ENCODE assay signal across 8 mouse cellular contexts in the genomic region with DNA sequence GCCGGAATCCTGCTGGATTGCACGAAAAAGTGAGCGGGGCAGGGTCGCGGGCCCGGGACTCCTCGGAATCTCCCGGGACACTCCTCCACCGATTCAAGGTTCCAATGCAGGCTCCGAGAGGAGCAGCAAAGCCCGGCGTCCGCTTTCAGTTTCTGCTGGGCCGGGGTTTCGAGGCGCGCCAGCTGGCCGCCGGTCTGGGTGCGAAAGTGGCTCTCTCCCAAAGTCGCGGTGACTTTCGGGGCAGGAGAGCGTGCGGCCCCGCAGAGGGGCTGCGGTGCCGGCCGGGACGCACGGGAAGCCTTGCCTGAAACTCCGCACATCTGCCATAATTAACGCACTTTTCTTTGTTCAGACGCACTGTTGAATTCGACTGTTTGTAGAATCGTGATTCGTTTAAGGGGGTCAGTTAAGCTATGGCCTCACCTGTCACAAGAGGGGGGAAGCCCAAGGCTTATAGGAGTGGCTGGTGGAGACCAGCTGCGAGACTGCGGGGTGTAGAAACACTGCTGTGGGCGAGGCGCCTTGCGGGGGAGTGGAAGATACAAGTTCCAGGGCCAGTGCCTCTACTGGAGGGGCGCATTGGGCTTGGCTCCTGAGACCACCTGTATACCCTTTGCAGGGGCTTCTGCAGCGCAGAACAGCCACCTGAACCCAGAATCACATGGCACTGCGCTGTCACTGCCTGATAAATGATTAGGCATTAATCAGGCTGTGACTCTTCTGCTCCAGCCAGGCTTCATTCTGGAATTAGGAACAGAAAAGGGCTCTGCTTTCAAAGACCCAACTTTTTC. TPM values are rescaled to one million over a fixed set of nuclear protein-coding genes. Genes with fewer than 3 reads are reported as not detected.
A peak's percentile ranks its signal among the peaks of the same experiment; 100 is the strongest.
DNase-seq lines count a peak whose midpoint lies in the region; ATAC-seq and TF ChIP-seq lines count a peak whose summit lies in the region.

No protein-coding gene starts in this region.

- no peaks in the 10 kb centered on the region for H3K9me3 ChIP-seq in MEL (replicated peaks; ENCODE audit: insufficient read depth, low read length)
- no peaks in the 10 kb centered on the region for H3K9me3 ChIP-seq in liver, postnatal 0 days (ENCODE audit: low read length)
- no peaks in the 10 kb centered on the region for H3K9me3 ChIP-seq in stomach, embryonic 15.5 days

- peak overlapping the region; percentile 80 for H3K4me2 ChIP-seq in liver, postnatal 0 days (ENCODE audit: low read depth, low read length)
- peak overlapping the region; percentile 84 for H3K4me2 ChIP-seq in stomach, embryonic 15.5 days

- no peaks in the 10 kb centered on the region for H3K27me3 ChIP-seq in MEL (ENCODE audit: control insufficient read depth in 1 of 2, insufficient read depth in 2 of 2, low read length in 2 of 2)
- H3K27me3 ChIP-seq in liver, postnatal 0 days (ENCODE audit: insufficient read depth, low read length) = no peaks in the 10 kb centered on the region
- H3K27me3 ChIP-seq in stomach, embryonic 15.5 days (replicated peaks) = no peaks in the 10 kb centered on the region

- no peak for TF ChIP-seq RAD21 in MEL (IDR thresholded peaks at IDR 0.05; ENCODE audit: low read depth, low read length)

- peak overlapping the region; percentile 97 for H3K9ac ChIP-seq in MEL (ENCODE audit: control insufficient read depth, low read depth, low read length, poor library complexity, severe bottlenecking)
- H3K9ac ChIP-seq in liver, postnatal 0 days (replicated peaks) = peak overlapping the region; percentile 72
- peak overlapping the region; percentile 53 for H3K9ac ChIP-seq in stomach, embryonic 15.5 days

- WGBS in lung, adult 2 months = 2% methylated on average over 45 of the region's 45 CpGs
- 2% methylated on average over 45 of the region's 45 CpGs for WGBS in liver, postnatal 0 days (ENCODE audit: insufficient replicate concordance)
- WGBS in stomach, embryonic 15.5 days = 1% methylated on average over 45 of the region's 45 CpGs

- H3K4me3 ChIP-seq in lung, adult 2 months (replicated peaks; ENCODE audit: extremely low read depth, low read depth, low read length) = peak overlapping the region; percentile 93
- H3K4me3 ChIP-seq in MEL (ENCODE audit: control insufficient read depth in 1 of 2, insufficient read depth in 1 of 2, low read depth in 2 of 2, low read length in 2 of 2) = peak overlapping the region; percentile 91 to 97
- H3K4me3 ChIP-seq in brown adipose tissue, adult 24 weeks (ENCODE audit: insufficient read depth, low read depth, low read length) = peak overlapping the region; percentile 95
- H3K4me3 ChIP-seq in liver, postnatal 0 days (ENCODE audit: low read depth, low read length) = peak overlapping the region; percentile 58
- H3K4me3 ChIP-seq in stomach, embryonic 15.5 days (replicated peaks) = peak overlapping the region; percentile 60

- TF ChIP-seq EP300 in MEL (IDR thresholded peaks at IDR 0.05; ENCODE audit: low read depth in 1 of 2, low read length in 2 of 2) = no peak
- TF ChIP-seq EP300 in liver, postnatal 0 days (IDR thresholded peaks at IDR 0.05; ENCODE audit: low read depth) = no peak

- H3K79me2 ChIP-seq in MEL (ENCODE audit: control insufficient read depth, insufficient read depth, low read length, poor library complexity) = peaks cover 7% of the 10 kb centered on the region; the same call in 1 of the 2 replicates

- TF ChIP-seq CTCF in lung, adult 2 months (IDR thresholded peaks at IDR 0.05; ENCODE audit: insufficient read depth, low read length) = no peak
- no peak for TF ChIP-seq CTCF in MEL (IDR thresholded peaks at IDR 0.05 in 2 of 3, conservative IDR thresholded peaks at IDR 0.05 in 1 of 3; ENCODE audit: control insufficient read depth in 1 of 3, insufficient read depth in 1 of 3, low read depth in 2 of 3, low read length in 3 of 3, poor library complexity in 1 of 3, severe bottlenecking in 1 of 3)
- TF ChIP-seq CTCF in liver, postnatal 0 days (IDR thresholded peaks at IDR 0.05; ENCODE audit: low read depth) = no peak

- H3K27ac ChIP-seq in MEL (ENCODE audit: control insufficient read depth, low read depth, low read length) = peak overlapping the region; percentile 25
- H3K27ac ChIP-seq in brown adipose tissue, adult 24 weeks (replicated peaks; ENCODE audit: low read depth, low read length) = peak overlapping the region; percentile 79
- peak overlapping the region; percentile 60 for H3K27ac ChIP-seq in liver, postnatal 0 days (ENCODE audit: low read depth)
- H3K27ac ChIP-seq in stomach, embryonic 15.5 days = peak overlapping the region; percentile 94

- peak; percentile 11 for ATAC-seq in liver, postnatal 0 days
- ATAC-seq in stomach, embryonic 15.5 days (ENCODE audit: insufficient read depth, low FRiP score, low read depth) = no peak

- TF ChIP-seq POLR2A in lung, adult 2 months (IDR thresholded peaks at IDR 0.05; ENCODE audit: borderline replicate concordance, extremely low read depth, low read depth, low read length) = 0 out of 2 replicates have a peak, but pooled peaks have one; percentile 15
- no peak; a peak in 1 of 4 replicates for TF ChIP-seq POLR2A in MEL (IDR thresholded peaks at IDR 0.05; ENCODE audit: control insufficient read depth in 1 of 2, insufficient read depth in 1 of 2, low read depth in 1 of 2, low read length in 2 of 2, poor library complexity in 1 of 2)

- H3K36me3 ChIP-seq in MEL (ENCODE audit: control insufficient read depth in 1 of 2, insufficient read depth in 2 of 2, low read length in 2 of 2) = 0 out of 4 replicates have a peak, but pooled peaks cover 0 to 3% of the 10 kb centered on the region in 2 experiments
- H3K36me3 ChIP-seq in liver, postnatal 0 days (replicated peaks; ENCODE audit: insufficient read depth, low read length) = no peaks in the 10 kb centered on the region
- H3K36me3 ChIP-seq in stomach, embryonic 15.5 days = no peaks in the 10 kb centered on the region

- peaks cover 47% of the 10 kb centered on the region for H3K4me1 ChIP-seq in lung, adult 2 months (ENCODE audit: control insufficient read depth, insufficient read depth, low read length)
- H3K4me1 ChIP-seq in MEL (ENCODE audit: control insufficient read depth in 1 of 2, insufficient read depth in 2 of 2, low read length in 2 of 2) = peaks cover 4 to 17% of the 10 kb centered on the region in 2 experiments
- H3K4me1 ChIP-seq in brown adipose tissue, adult 24 weeks (ENCODE audit: control insufficient read depth, insufficient read depth, insufficient read length, low read length) = peaks cover 46% of the 10 kb centered on the region
- H3K4me1 ChIP-seq in liver, postnatal 0 days (ENCODE audit: insufficient read depth) = peaks cover 33% of the 10 kb centered on the region
- peaks cover 68% of the 10 kb centered on the region for H3K4me1 ChIP-seq in stomach, embryonic 15.5 days

- DNase-seq in lung, adult 2 months = peak; percentile 48
- DNase-seq in lung, adult 18-20 months = no peak
- DNase-seq in MEL (ENCODE audit: low read depth, low spot score) = peak; percentile 43
- peak; percentile 39 for DNase-seq in heart, postnatal 4 days
- no peak for DNase-seq in liver, postnatal 0 days
- DNase-seq in right cerebral cortex, postnatal 4 days = no peak

TF ChIP-seq in MEL, 35 proteins besides CTCF, POLR2A, EP300 and RAD21 (continues in another document):
- TF ChIP-seq UBTF (IDR thresholded peaks at IDR 0.05; ENCODE audit: borderline replicate concordance, insufficient read depth, low read depth, low read length) = no peak
- 0 out of 2 replicates have a peak, but pooled peaks have one; percentile 14 for TF ChIP-seq ETS1 (IDR thresholded peaks at IDR 0.05; ENCODE audit: low read depth, low read length)
- TF ChIP-seq CHD2 (IDR thresholded peaks at IDR 0.05; ENCODE audit: low read length) = no peak
- TF ChIP-seq SIN3A (IDR thresholded peaks at IDR 0.05; ENCODE audit: low read length) = 0 out of 2 replicates have a peak, but pooled peaks have one; percentile 10
- TF ChIP-seq BHLHE40 (IDR thresholded peaks at IDR 0.05; ENCODE audit: borderline replicate concordance, low read depth, low read length) = no peak
- no peak for TF ChIP-seq E2F4 (IDR thresholded peaks at IDR 0.05; ENCODE audit: borderline replicate concordance, low read depth, low read length)
- TF ChIP-seq MAZ (IDR thresholded peaks at IDR 0.05; ENCODE audit: low read depth, low read length) = no peak
- TF ChIP-seq TBP (IDR thresholded peaks at IDR 0.05; ENCODE audit: low read depth, low read length) = no peak
- peak; percentile 56; the same call in 1 of the 2 replicates for TF ChIP-seq MXI1 (IDR thresholded peaks at IDR 0.05; ENCODE audit: low read depth, low read length)

RNA-seq across cellular contexts. Expression of a gene that starts 0.5 kb away (rescaled TPM):
- 31.6 and 32.2 TPM in 2 replicates for polyA plus RNA-seq in lung, adult 2 months (2012; rRNA removed)
- 1.2 and 1.9 TPM in 2 replicates for total RNA-seq in MEL (2012; rRNA removed)
- 1 to 10 TPM in 1 of 2 experiments, not detected in 1; 4.3 TPM for polyA plus RNA-seq in MEL (2012; ENCODE audit: insufficient read depth in 1 of 2, insufficient read length in 2 of 2, low read depth in 1 of 2, low replicate concordance in 2 of 2, missing spikeins in 1 of 2)
- polyA plus RNA-seq in brown adipose tissue, adult 24 weeks (2012; ENCODE audit: insufficient read depth, insufficient read length, missing spikeins) = 4.5 and 9.4 TPM in 2 replicates
- total RNA-seq in heart, postnatal 4 days (2021) = 1 to 10 TPM; 7.9 to 9.3 TPM
- 1.3 and 1.5 TPM in 2 replicates for polyA plus RNA-seq in liver, postnatal 0 days (2015; fragmentation: Nextera tagmentation; extraction: Ambion mirVana)
- polyA plus RNA-seq in stomach, embryonic 15.5 days (2015; fragmentation: Nextera tagmentation; extraction: Ambion mirVana) = 17.1 and 18.5 TPM in 2 replicates

RNA-seq across cellular contexts. Expression of a gene that starts 35.7 kb away (rescaled TPM):
- 1.5 and 1.9 TPM in 2 replicates for polyA plus RNA-seq in lung, adult 2 months (2012; rRNA removed)
- 0.07 TPM in 1 of 2 replicates, not detected in the other for total RNA-seq in MEL (2012; rRNA removed)
- polyA plus RNA-seq in MEL (2012; ENCODE audit: insufficient read depth in 1 of 2, insufficient read length in 2 of 2, low read depth in 1 of 2, low replicate concordance in 2 of 2, missing spikeins in 1 of 2) = under 1 TPM in 1 of 2 experiments, not detected in 1; 0.21 TPM
- not detected in 2 replicates for polyA plus RNA-seq in brown adipose tissue, adult 24 weeks (2012; ENCODE audit: insufficient read depth, insufficient read length, missing spikeins)
- 1 to 10 TPM; 3.3 to 3.4 TPM for total RNA-seq in heart, postnatal 4 days (2021)
- not detected in 2 replicates for polyA plus RNA-seq in liver, postnatal 0 days (2015; fragmentation: Nextera tagmentation; extraction: Ambion mirVana)
- polyA plus RNA-seq in stomach, embryonic 15.5 days (2015; fragmentation: Nextera tagmentation; extraction: Ambion mirVana) = 0.21 and 0.23 TPM in 2 replicates

RNA-seq across cellular contexts. Expression of a gene that starts 36.0 kb away (rescaled TPM):
- 3.7 and 6.9 TPM in 2 replicates for polyA plus RNA-seq in lung, adult 2 months (2012; rRNA removed)
- 0.54 and 1.0 TPM in 2 replicates for total RNA-seq in MEL (2012; rRNA removed)
- polyA plus RNA-seq in MEL (2012; ENCODE audit: insufficient read depth in 1 of 2, insufficient read length in 2 of 2, low read depth in 1 of 2, low replicate concordance in 2 of 2, missing spikeins in 1 of 2) = 1 to 10 TPM in 1 of 2 experiments, not detected in 1; 1.3 TPM
- 8.5 and 27.2 TPM in 2 replicates for polyA plus RNA-seq in brown adipose tissue, adult 24 weeks (2012; ENCODE audit: insufficient read depth, insufficient read length, missing spikeins)
- 1 to 10 TPM; 3.4 to 5.0 TPM for total RNA-seq in heart, postnatal 4 days (2021)
- 0.43 and 0.78 TPM in 2 replicates for polyA plus RNA-seq in liver, postnatal 0 days (2015; fragmentation: Nextera tagmentation; extraction: Ambion mirVana)
- polyA plus RNA-seq in stomach, embryonic 15.5 days (2015; fragmentation: Nextera tagmentation; extraction: Ambion mirVana) = 2.9 and 5.0 TPM in 2 replicates

Comparison
In these comparisons a context has a peak if more than half of its experiments do, and no peak if none do; other contexts are left out.
1. DNase-seq: peak in lung, adult 2 months (single experiment), MEL (single experiment) and heart, postnatal 4 days (single experiment); none in lung, adult 18-20 months (0 of 2), liver, postnatal 0 days (single experiment) and right cerebral cortex, postnatal 4 days (single experiment).
2. H3K27ac ChIP-seq: peak in every context shown above with its lines; median percentile 94 in stomach, embryonic 15.5 days; 79 in brown adipose tissue, adult 24 weeks; 60 in liver, postnatal 0 days; 25 in MEL.
3. Peak in every context shown above with its lines, with median percentiles within 50 percentile points of each other: H3K4me3 ChIP-seq and H3K9ac ChIP-seq.